Mouse (Mus musculus): ENCODE data around the gene Chn2.

DNA sequence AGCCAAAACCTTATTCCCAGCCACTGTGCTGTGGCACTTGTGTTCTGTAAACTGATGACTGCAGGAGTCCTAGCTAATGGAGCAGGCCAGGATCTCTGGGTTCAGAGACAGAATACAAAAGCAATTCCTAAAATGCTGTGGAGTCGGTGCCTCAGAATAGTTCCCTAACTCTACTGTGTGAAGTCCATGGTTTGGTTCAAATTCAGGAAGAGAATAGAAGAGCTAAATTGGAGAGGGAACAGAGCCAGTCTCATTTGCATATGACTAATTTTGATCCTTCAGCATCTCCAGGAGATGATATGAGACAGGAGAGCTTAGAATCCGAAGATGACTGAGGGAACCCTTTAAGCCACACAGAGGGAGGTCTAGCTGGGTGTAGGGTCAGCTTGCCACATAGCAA lies 90.2 kb downstream of the Chn2 start:
- no peak for TF ChIP-seq CTCF (IDR thresholded peaks at IDR 0.05; ENCODE audit: low read depth, low read length)
- TF ChIP-seq EP300 (IDR thresholded peaks at IDR 0.05; ENCODE audit: insufficient read depth, low read depth, low read length): no peak
